Mouse (Mus musculus) midbrain, embryonic 10.5 days (tissue): ENCODE data around the gene 4930556J24Rik. TPM values are rescaled to one million over a fixed set of nuclear protein-coding genes. Genes with fewer than 3 reads are reported as not detected.
"Not testable (repeated sequence)": the region's sequence is repeated elsewhere in the genome, so short reads cannot be mapped to it uniquely, and the experiment has no call there.

ENCODE experiments used
- DNase-seq: peaks from one replicate; pipeline ENCODE4 v3.0.0-alpha.2; 2017; ENCODE audit warnings: low spot score
- H3K27ac ChIP-seq: fragments of 300-500 bp; sonication (generic); replicated peaks from 2 replicates; pipeline ENCODE4 v1.5.1; 2016; ENCODE audit warnings: mild to moderate bottlenecking
- H3K27me3 ChIP-seq: fragments of 300-500 bp; sonication (generic); 2 replicates; pipeline ENCODE4 v1.6.1; 2016; ENCODE audit warnings: low read depth, mild to moderate bottlenecking; ENCODE audit not compliant: poor library complexity, severe bottlenecking
- H3K36me3 ChIP-seq: fragments of 300-500 bp; sonication (generic); 2 replicates; pipeline ENCODE4 v1.6.1; 2016; ENCODE audit warnings: mild to moderate bottlenecking, moderate library complexity
- H3K4me1 ChIP-seq: fragments of 300-500 bp; sonication (generic); 2 replicates; pipeline ENCODE4 v1.6.1; 2016
- H3K4me3 ChIP-seq: fragments of 300-500 bp; sonication (generic); 2 replicates; pipeline ENCODE4 v1.5.1; 2016; ENCODE audit warnings: mild to moderate bottlenecking, moderate library complexity
- H3K9me3 ChIP-seq: fragments of 300-500 bp; sonication (generic); replicated peaks from 2 replicates; pipeline ENCODE4 v1.6.1; 2016; ENCODE audit warnings: mild to moderate bottlenecking
- WGBS: fragments of 180-500 bp; shearing (Covaris S2); methylation state at CpG from one replicate; pipeline ENCODE4 v1.1.7; 2016; 5-methylcytosine and 5-hydroxymethylcytosine counted together
- polyA plus RNA-seq: library from polyadenylated mRNA; unstranded; fragments of >200 nt; fragmentation: Nextera tagmentation; extraction: Ambion mirVana; gene quantifications from 2 replicates; pipeline ENCODE4 v1.2.1, GENCODE M21; 2016

4930556J24Rik gene
- polyA plus RNA-seq, 1 experiment from 2014 or later, result 0.33 TPM

- under 1% methylated on average over 31 of the region's 31 CpGs for WGBS
- DNase-seq, result peak; percentile 85
- Histone ChIP-seq H3K27me3 (no peaks in the 10 kb centered on the region), H3K36me3 (peaks cover 22% of the 10 kb centered on the region), H3K4me3 (peak within 1 kb of the TSS; percentile 89), H3K27ac (peak within 1 kb of the TSS; percentile 92), H3K4me1 (peaks cover 22% of the 10 kb centered on the region), H3K9me3 (no peaks in the 10 kb centered on the region)
Observed at GRCm38 (mm10) chr11:3963610-3964415, 12.8 kb downstream of the 4930556J24Rik start, which contains the start of gene Pes1. Gene Pes1, plus strand, starts transcription at chr11:3963975.

GRCm38 (mm10) chr11:3963155-3963554, 13.4 kb downstream of the 4930556J24Rik start:
- H3K9me3 ChIP-seq, result no peaks in the 10 kb centered on the region
- H3K27me3 ChIP-seq, result no peaks in the 10 kb centered on the region
- H3K4me3 ChIP-seq, result peak overlapping the region; percentile 89
- DNase-seq, result peak; percentile 29
- WGBS, result 76% methylated on average over 10 of the region's 10 CpGs
- peaks cover 16% of the 10 kb centered on the region for H3K36me3 ChIP-seq
- H3K4me1 ChIP-seq, result peaks cover 22% of the 10 kb centered on the region
- H3K27ac ChIP-seq, result peak overlapping the region; percentile 92

GRCm38 (mm10) chr11:3961761-3962160, 14.8 kb downstream of the 4930556J24Rik start:
- Histone ChIP-seq H3K4me1 (peaks cover 22% of the 10 kb centered on the region), H3K27ac (no peak overlapping the region), H3K9me3 (no peaks in the 10 kb centered on the region), H3K27me3 (no peaks in the 10 kb centered on the region), H3K36me3 (peaks cover 7% of the 10 kb centered on the region), H3K4me3 (no peak overlapping the region)
- 81% methylated on average over 3 of the region's 3 CpGs for WGBS
- no peak for DNase-seq

GRCm38 (mm10) chr11:3960901-3961300, 15.7 kb downstream of the 4930556J24Rik start:
- no peak overlapping the region for H3K4me3 ChIP-seq
- no peaks in the 10 kb centered on the region for H3K36me3 ChIP-seq
- H3K27ac ChIP-seq, result no peak overlapping the region
- no peak for DNase-seq
- no peaks in the 10 kb centered on the region; the same call in 1 of the 2 replicates for H3K9me3 ChIP-seq
- peaks cover 16% of the 10 kb centered on the region for H3K4me1 ChIP-seq
- WGBS, result 71% methylated on average over 2 of the region's 2 CpGs
- H3K27me3 ChIP-seq, result no peaks in the 10 kb centered on the region

- not testable (repeated sequence) for DNase-seq, H3K27me3 ChIP-seq, H3K27ac ChIP-seq, H3K4me3 ChIP-seq, H3K36me3 ChIP-seq, H3K4me1 ChIP-seq
- H3K9me3 ChIP-seq, result peaks cover 13% of the 10 kb centered on the region; the same call in 1 of the 2 replicates
- 75% methylated on average over 4 of the region's 4 CpGs for WGBS
Observed at GRCm38 (mm10) chr11:3955371-3955770, 21.2 kb downstream of the 4930556J24Rik start.

- 82% methylated on average over 5 of the region's 5 CpGs for WGBS
- H3K4me1 ChIP-seq, H3K36me3 ChIP-seq, H3K4me3 ChIP-seq, DNase-seq, H3K27ac ChIP-seq, H3K27me3 ChIP-seq: not testable (repeated sequence)
- peaks cover 13% of the 10 kb centered on the region; the same call in 1 of the 2 replicates for H3K9me3 ChIP-seq
Observed at GRCm38 (mm10) chr11:3954876-3955275, 21.7 kb downstream of the 4930556J24Rik start.

GRCm38 (mm10) chr11:3946386-3946785, 30.2 kb downstream of the 4930556J24Rik start:
- Histone ChIP-seq H3K27ac (no peak overlapping the region), H3K4me3 (no peak overlapping the region), H3K27me3 (peaks cover 9% of the 10 kb centered on the region; the same call in 1 of the 2 replicates), H3K36me3 (no peaks in the 10 kb centered on the region), H3K9me3 (no peaks in the 10 kb centered on the region; the same call in 1 of the 2 replicates), H3K4me1 (no peaks in the 10 kb centered on the region)
- DNase-seq, result no peak
- WGBS, result 14% methylated on average over 1 of the region's 1 CpGs

GRCm38 (mm10) chr11:3941371-3941770, 35.2 kb downstream of the 4930556J24Rik start:
- Histone ChIP-seq H3K27ac (no peak overlapping the region), H3K9me3 (no peaks in the 10 kb centered on the region), H3K4me1 (no peaks in the 10 kb centered on the region), H3K27me3 (peaks cover 7% of the 10 kb centered on the region; the same call in 1 of the 2 replicates), H3K4me3 (no peak overlapping the region), H3K36me3 (no peaks in the 10 kb centered on the region)
- no peak for DNase-seq
- 85% methylated on average over 7 of the region's 7 CpGs for WGBS

GRCm38 (mm10) chr11:3937321-3937874, 39.2 kb downstream of the 4930556J24Rik start:
- no peaks in the 10 kb centered on the region for H3K27me3 ChIP-seq
- no peak for DNase-seq
- no peak overlapping the region for H3K4me3 ChIP-seq
- no peaks in the 10 kb centered on the region for H3K36me3 ChIP-seq
- 78% methylated on average over 13 of the region's 13 CpGs for WGBS
- no peak overlapping the region for H3K27ac ChIP-seq
- H3K9me3 ChIP-seq, result no peaks in the 10 kb centered on the region
- no peaks in the 10 kb centered on the region for H3K4me1 ChIP-seq

GRCm38 (mm10) chr11:3936318-3936717, 40.3 kb downstream of the 4930556J24Rik start:
- WGBS, result 94% methylated on average over 3 of the region's 3 CpGs
- no peak overlapping the region for H3K27ac ChIP-seq
- H3K4me1 ChIP-seq, result peaks cover 7% of the 10 kb centered on the region
- H3K9me3 ChIP-seq, result no peaks in the 10 kb centered on the region
- DNase-seq, result no peak
- no peaks in the 10 kb centered on the region for H3K36me3 ChIP-seq
- no peaks in the 10 kb centered on the region for H3K27me3 ChIP-seq
- H3K4me3 ChIP-seq, result no peak overlapping the region

- no peaks in the 10 kb centered on the region for H3K9me3 ChIP-seq
- H3K27ac ChIP-seq, result no peak overlapping the region
- H3K27me3 ChIP-seq, result no peaks in the 10 kb centered on the region
- no peak overlapping the region for H3K4me3 ChIP-seq
- peaks cover 16% of the 10 kb centered on the region for H3K4me1 ChIP-seq
- no peak for DNase-seq
- 74% methylated on average over 4 of the region's 4 CpGs for WGBS
- H3K36me3 ChIP-seq, result no peaks in the 10 kb centered on the region
Observed at GRCm38 (mm10) chr11:3935135-3935534, 41.4 kb downstream of the 4930556J24Rik start.

- H3K4me3 ChIP-seq, result no peak overlapping the region
- no peak overlapping the region for H3K27ac ChIP-seq
- no peak for DNase-seq
Observed at GRCm38 (mm10) chr11:3933756-3934285, 42.8 kb downstream of the 4930556J24Rik start.

More at GRCm38 (mm10) chr11:3933756-3934285, 42.8 kb downstream of the 4930556J24Rik start:
- WGBS, result 88% methylated on average over 9 of the region's 9 CpGs
- Histone ChIP-seq H3K27me3 (no peaks in the 10 kb centered on the region), H3K36me3 (no peaks in the 10 kb centered on the region), H3K9me3 (no peaks in the 10 kb centered on the region), H3K4me1 (peaks cover 20% of the 10 kb centered on the region)
